Mouse (Mus musculus) hindbrain, embryonic 11.5 days (tissue): ENCODE data around the gene C9. TPM values are rescaled to one million over a fixed set of nuclear protein-coding genes. Genes with fewer than 3 reads are reported as not detected.

Experiments
- ATAC-seq: fragments of 200-750 bp; cut with Nextera tagmentation; 2 replicates; pipeline ENCODE4 v1.8.0; 2017; ENCODE audit warnings: mild to moderate bottlenecking, moderate TSS enrichment, moderate library complexity; ENCODE audit not compliant: low FRiP score
- DNase-seq: peaks from one replicate; pipeline ENCODE4 v3.0.0-alpha.2; 2015; ENCODE audit warnings: low spot score
- H3K27ac ChIP-seq: fragments of 300-500 bp; sonication (generic); 2 replicates; pipeline ENCODE4 v1.5.1; 2014; ENCODE audit warnings: mild to moderate bottlenecking, low read depth, low read length
- H3K27me3 ChIP-seq: fragments of 300-500 bp; sonication (generic); 2 replicates; pipeline ENCODE4 v1.6.1; 2014; ENCODE audit warnings: mild to moderate bottlenecking, low read length, moderate library complexity, mixed read lengths; ENCODE audit not compliant: control insufficient read depth, insufficient read depth
- H3K36me3 ChIP-seq: fragments of 300-500 bp; sonication (generic); 2 replicates; pipeline ENCODE4 v1.6.1; 2014; ENCODE audit warnings: mild to moderate bottlenecking, low read length, moderate library complexity, mixed read lengths; ENCODE audit not compliant: control insufficient read depth, insufficient read depth
- H3K4me1 ChIP-seq: fragments of 300-500 bp; sonication (generic); replicated peaks from 2 replicates; pipeline ENCODE4 v1.6.1; 2014; ENCODE audit warnings: low read length, mixed read lengths; ENCODE audit not compliant: control insufficient read depth, insufficient read depth
- H3K4me2 ChIP-seq: fragments of 300-500 bp; sonication (generic); replicated peaks from 2 replicates; pipeline ENCODE4 v1.6.1; 2014; ENCODE audit warnings: mild to moderate bottlenecking, low read depth, low read length
- H3K4me3 ChIP-seq: fragments of 300-500 bp; sonication (generic); 2 replicates; pipeline ENCODE4 v1.5.1; 2014; ENCODE audit warnings: low read depth, low read length
- H3K9ac ChIP-seq: fragments of 300-500 bp; sonication (generic); 2 replicates; pipeline ENCODE4 v1.6.1; 2014; ENCODE audit warnings: low read depth, low read length
- H3K9me3 ChIP-seq: fragments of 300-500 bp; sonication (generic); 2 replicates; pipeline ENCODE4 v1.6.1; 2016; ENCODE audit warnings: low read length; ENCODE audit not compliant: control insufficient read depth
- WGBS: fragments of 180-500 bp; shearing (Covaris S2); extraction: QIAGEN DNeasy Blood & Tissue Kit; methylation state at CpG from one replicate; pipeline ENCODE4 v1.1.7; 2014; 5-methylcytosine and 5-hydroxymethylcytosine counted together
- polyA plus RNA-seq: library from polyadenylated mRNA; unstranded; fragments of >200 nt; fragmentation: Nextera tagmentation; extraction: Ambion mirVana; gene quantifications from 2 replicates; pipeline ENCODE4 v1.2.1, GENCODE M21; 2014

Gene C9
- polyA plus RNA-seq, 1 experiment from 2014 or later: not detected

DNA sequence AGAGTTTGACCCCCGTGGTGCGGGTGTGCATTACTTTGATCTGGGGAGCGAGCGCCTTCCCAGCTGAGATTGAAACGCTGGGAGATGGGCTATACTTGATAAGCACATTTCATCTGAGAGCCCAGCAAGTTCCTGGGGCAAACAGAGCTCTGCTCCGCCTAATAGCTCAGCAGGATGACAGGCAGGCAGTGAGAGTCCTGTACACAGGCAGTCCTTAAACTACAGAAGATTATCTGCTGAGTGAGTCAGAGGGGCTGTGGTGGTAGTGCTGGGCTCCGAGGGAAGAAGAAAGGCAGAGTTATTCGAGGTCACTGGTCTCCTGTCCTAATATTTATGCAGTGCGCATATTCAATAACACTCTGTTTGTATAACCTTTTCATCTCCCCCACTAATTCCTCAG lies 3.8 kb downstream of the C9 start:
- no peak overlapping the region for H3K27ac ChIP-seq
- ATAC-seq (no peak), DNase-seq (no peak)
- no peaks in the 10 kb centered on the region for H3K27me3 ChIP-seq
- 41% methylated on average over 9 of the region's 9 CpGs for WGBS
- H3K9me3 ChIP-seq: no peaks in the 10 kb centered on the region
- no peaks in the 10 kb centered on the region for H3K36me3 ChIP-seq
- no peak overlapping the region for H3K4me2 ChIP-seq
- no peaks in the 10 kb centered on the region for H3K4me1 ChIP-seq
- no peak overlapping the region for H3K9ac ChIP-seq
- H3K4me3 ChIP-seq: no peak overlapping the region

DNA sequence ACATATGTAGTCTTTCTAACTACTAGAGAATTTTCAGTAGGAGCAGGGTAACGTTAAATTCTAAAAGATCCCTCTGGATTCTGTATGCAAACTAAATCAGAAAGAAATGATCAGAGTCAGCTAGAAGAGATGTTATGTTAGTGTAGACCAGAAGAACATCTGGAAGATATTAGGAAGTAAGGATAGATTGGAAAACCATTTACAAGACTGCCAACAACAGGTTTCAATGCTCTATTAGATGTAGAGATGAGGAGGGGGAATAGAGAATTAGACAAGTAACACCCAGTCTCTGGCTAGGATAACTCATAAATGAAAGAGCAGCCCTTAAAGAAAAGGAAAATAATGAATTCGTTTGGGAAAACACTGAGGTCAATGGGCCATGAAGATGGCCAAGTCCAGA lies 9.3 kb downstream of the C9 start:
- 63% methylated on average over 2 of the region's 2 CpGs for WGBS
- Histone ChIP-seq H3K4me1 (no peaks in the 10 kb centered on the region), H3K27ac (no peak overlapping the region)

DNA sequence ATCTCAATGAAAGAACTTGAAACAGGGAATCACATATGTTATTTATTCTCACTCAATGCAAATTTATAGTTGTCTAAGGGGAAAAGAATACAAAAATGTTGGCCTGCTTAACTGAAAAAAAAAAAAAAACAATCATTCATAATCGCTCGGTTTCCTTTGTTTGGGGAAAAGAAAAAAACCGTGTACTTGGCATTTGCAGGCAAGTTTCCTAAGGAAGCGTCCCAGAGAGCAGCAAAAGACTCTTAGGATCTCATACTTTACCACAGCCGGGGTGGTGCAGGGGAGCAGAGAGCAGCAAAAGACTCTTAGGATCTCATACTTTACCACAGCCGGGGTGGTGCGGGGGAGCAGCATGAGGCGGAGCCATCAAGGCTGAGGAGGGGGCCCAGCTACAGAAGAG lies 16.3 kb downstream of the C9 start:
- Histone ChIP-seq H3K4me1 (no peaks in the 10 kb centered on the region), H3K36me3 (no peaks in the 10 kb centered on the region), H3K4me3 (no peak overlapping the region), H3K9ac (no peak overlapping the region), H3K9me3 (no peaks in the 10 kb centered on the region), H3K27ac (no peak overlapping the region), H3K27me3 (no peaks in the 10 kb centered on the region), H3K4me2 (no peak overlapping the region)
- 75% methylated on average over 8 of the region's 8 CpGs for WGBS
- ATAC-seq (no peak), DNase-seq (no peak)

More for the DNA sequence above, 9.3 kb downstream of the C9 start:
- Histone ChIP-seq H3K27me3 (no peaks in the 10 kb centered on the region), H3K36me3 (no peaks in the 10 kb centered on the region), H3K4me2 (no peak overlapping the region), H3K9me3 (no peaks in the 10 kb centered on the region), H3K9ac (no peak overlapping the region), H3K4me3 (no peak overlapping the region)
- ATAC-seq: no peak
- DNase-seq: no peak

DNA sequence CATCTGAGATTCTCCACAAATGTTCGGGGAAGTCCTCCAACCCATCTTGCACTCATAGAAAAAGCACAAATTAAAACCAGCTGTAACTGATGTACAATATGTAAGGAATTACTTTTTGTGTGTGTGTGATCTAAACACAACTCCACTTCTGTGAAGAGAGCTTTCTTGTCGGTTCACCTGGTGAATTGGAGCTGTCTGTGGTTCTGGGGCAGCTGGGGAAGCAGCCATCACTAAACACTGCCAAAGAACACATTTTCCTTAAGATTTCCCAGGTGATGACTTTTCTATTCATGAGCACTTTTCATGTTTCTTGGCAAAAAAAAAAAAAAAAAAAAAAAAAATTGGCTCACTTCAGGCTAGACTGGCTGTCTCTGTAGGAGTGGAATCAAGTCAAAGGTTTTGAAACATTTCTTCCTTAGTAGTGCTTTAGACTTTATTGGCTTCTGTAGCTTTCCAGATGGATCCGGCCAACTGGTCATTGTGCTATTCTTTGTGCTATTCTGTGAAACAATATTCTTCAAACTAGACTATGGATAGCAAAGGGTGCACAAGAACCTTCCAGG lies 18.3 kb downstream of the C9 start:
- 80% methylated on average over 3 of the region's 3 CpGs for WGBS
- no peak for ATAC-seq

DNA sequence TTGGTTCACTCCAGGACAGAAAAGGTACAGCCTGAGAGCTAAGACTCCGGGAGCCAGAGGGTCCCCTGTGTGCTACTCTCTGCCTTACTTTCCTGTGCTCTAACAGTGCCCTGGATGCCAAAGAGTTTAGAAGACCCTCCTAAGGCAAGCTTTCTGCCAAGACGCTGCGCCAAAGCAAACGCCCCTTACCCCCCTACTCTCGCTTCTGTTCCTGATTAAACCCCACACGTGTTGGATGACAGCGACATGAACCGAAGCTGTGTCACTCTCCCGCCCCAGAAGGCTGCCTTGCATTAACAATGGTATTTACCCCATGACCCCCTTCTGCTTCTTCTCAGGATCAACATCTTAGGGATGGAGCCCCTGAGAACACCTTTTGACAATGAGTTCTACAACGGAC lies 21.9 kb downstream of the C9 start:
- no peak overlapping the region for H3K4me3 ChIP-seq
- H3K27ac ChIP-seq: no peak overlapping the region
- no peak overlapping the region for H3K4me2 ChIP-seq
- H3K27me3 ChIP-seq: no peaks in the 10 kb centered on the region
- DNase-seq (no peak), ATAC-seq (no peak)
- WGBS: 76% methylated on average over 10 of the region's 10 CpGs
- no peaks in the 10 kb centered on the region for H3K4me1 ChIP-seq
- H3K9me3 ChIP-seq: no peaks in the 10 kb centered on the region
- H3K9ac ChIP-seq: no peak overlapping the region
- H3K36me3 ChIP-seq: no peaks in the 10 kb centered on the region

More for the DNA sequence above, 18.3 kb downstream of the C9 start:
- Histone ChIP-seq H3K4me1 (no peaks in the 10 kb centered on the region), H3K27ac (no peak overlapping the region), H3K9me3 (no peaks in the 10 kb centered on the region), H3K27me3 (no peaks in the 10 kb centered on the region), H3K9ac (no peak overlapping the region), H3K4me2 (no peak overlapping the region), H3K36me3 (no peaks in the 10 kb centered on the region), H3K4me3 (no peak overlapping the region)
- DNase-seq: no peak

DNA sequence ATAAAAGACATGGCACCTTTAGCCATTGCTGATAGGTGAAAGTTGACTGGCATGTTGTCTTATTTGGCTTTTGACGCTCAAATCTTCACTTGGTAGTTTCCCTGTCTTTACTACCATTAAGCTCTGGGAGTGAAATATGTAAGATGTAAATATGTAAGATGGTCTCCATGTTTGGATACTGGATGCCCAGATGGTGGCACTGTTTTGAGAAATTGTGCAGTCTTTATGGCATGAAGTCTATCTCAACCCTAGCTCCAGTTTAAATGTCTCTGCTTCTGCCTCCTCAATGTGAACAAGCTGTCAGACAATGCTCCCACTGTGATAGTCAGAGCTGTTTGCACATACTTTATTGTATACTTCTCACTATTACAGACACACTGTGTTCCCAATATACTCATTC lies 23.7 kb downstream of the C9 start:
- Histone ChIP-seq H3K27me3 (no peaks in the 10 kb centered on the region), H3K36me3 (no peaks in the 10 kb centered on the region), H3K4me2 (no peak overlapping the region), H3K9ac (no peak overlapping the region), H3K9me3 (no peaks in the 10 kb centered on the region), H3K27ac (no peak overlapping the region), H3K4me3 (no peak overlapping the region), H3K4me1 (no peaks in the 10 kb centered on the region)
- DNase-seq (no peak), ATAC-seq (no peak)
- WGBS: 95% methylated on average over 1 of the region's 1 CpGs

DNA sequence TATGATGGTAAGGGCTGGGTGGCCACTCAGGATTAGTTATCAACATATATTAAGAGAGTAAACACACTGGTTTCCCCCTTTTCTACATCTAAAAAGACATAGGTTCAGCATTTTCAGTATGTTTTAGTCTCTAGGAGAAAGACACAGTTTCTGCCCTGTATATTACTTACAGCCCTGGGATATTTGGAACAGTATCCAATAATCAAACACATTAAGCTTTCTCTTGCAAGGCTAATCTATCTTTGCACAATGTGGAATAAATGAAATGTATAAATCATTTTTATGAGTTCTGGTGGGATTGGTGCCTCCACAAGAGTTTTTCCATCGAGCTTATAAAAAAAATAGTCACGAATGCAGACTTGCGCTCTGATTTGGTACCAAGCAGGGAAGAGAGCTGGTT lies 24.3 kb downstream of the C9 start:
- WGBS: 94% methylated on average over 3 of the region's 3 CpGs
- no peak for ATAC-seq
- no peaks in the 10 kb centered on the region for H3K36me3 ChIP-seq

DNA sequence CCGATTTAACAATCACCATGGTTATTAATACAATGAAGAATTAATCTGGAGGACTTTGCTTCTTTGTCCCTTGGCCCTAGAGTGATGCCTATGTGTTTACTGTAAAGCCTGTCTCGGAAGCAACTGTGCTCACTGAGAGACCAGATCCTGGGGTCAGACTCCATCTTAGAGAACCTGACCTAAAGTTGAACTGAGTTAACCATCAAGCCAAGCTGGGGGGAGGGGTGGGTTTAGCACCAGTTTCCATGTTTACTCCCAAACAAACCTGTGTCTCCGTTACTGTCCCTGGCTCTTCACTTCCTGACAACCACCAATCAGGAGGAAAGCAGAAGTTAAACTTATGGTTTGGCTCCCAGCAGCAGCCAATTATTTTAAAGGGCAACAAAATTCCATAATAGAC lies 38.4 kb downstream of the C9 start:
- Histone ChIP-seq H3K9me3 (no peaks in the 10 kb centered on the region), H3K36me3 (no peaks in the 10 kb centered on the region), H3K4me1 (no peaks in the 10 kb centered on the region), H3K27ac (no peak overlapping the region), H3K4me3 (no peak overlapping the region), H3K4me2 (no peak overlapping the region), H3K27me3 (no peaks in the 10 kb centered on the region), H3K9ac (no peak overlapping the region)
- ATAC-seq (no peak), DNase-seq (no peak)
- 81% methylated on average over 3 of the region's 3 CpGs for WGBS

More for the DNA sequence above, 24.3 kb downstream of the C9 start:
- DNase-seq: no peak
- H3K27ac ChIP-seq: no peak overlapping the region
- H3K4me1 ChIP-seq: no peaks in the 10 kb centered on the region
- H3K4me2 ChIP-seq: no peak overlapping the region
- H3K9ac ChIP-seq: no peak overlapping the region
- H3K9me3 ChIP-seq: no peaks in the 10 kb centered on the region
- no peak overlapping the region for H3K4me3 ChIP-seq
- no peaks in the 10 kb centered on the region for H3K27me3 ChIP-seq

DNA sequence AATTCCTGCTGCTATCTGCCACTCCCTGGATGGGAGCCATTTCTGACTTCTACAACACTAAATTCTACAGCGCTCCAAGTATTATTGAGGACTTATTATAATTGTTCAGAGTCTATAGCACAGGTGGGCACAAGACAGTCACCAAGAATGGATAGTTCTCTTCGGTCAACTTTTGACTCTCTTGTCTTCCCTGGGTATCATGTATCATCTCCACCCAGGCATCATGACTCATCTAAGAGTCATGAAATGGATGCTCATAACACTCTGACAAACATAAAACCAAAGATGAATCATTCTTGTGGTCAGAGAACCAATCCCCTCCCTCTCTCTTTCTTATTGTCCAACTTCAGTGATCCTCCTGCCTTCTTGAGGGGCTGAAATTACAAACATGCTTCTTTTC lies 47.3 kb downstream of the C9 start:
- DNase-seq (no peak), ATAC-seq (no peak)
- H3K9ac ChIP-seq: no peak overlapping the region
- no peaks in the 10 kb centered on the region for H3K27me3 ChIP-seq
- H3K4me2 ChIP-seq: no peak overlapping the region
- H3K4me3 ChIP-seq: no peak overlapping the region
- H3K4me1 ChIP-seq: no peaks in the 10 kb centered on the region
- H3K27ac ChIP-seq: no peak overlapping the region
- 96% methylated on average over 2 of the region's 2 CpGs for WGBS
- no peaks in the 10 kb centered on the region for H3K9me3 ChIP-seq
- no peaks in the 10 kb centered on the region for H3K36me3 ChIP-seq
